Mouse (Mus musculus) liver, adult 2 months (tissue): Measurements from ENCODE around the gene Fhl3. TPM values are rescaled to one million over a fixed set of nuclear protein-coding genes. Genes with fewer than 3 reads are reported as not detected.
A peak's percentile ranks its signal among the peaks of the same experiment; 100 is the strongest.

Source experiments
- DNase-seq: peaks from one replicate; pipeline ENCODE4 v3.0.0-alpha.2; 2011; ENCODE audit warnings: low read depth, low spot score; ENCODE audit errors: extremely low read depth
- H3K27ac ChIP-seq: fragments of 200-500 bp; replicated peaks from 2 replicates; pipeline ENCODE4 v1.5.1; 2012; ENCODE audit warnings: low read depth, mild to moderate bottlenecking, control low read depth, inconsistent platforms, low read length; ENCODE audit not compliant: insufficient read depth
- H3K27me3 ChIP-seq: fragments of 200-500 bp; 2 replicates; pipeline ENCODE4 v1.6.1; 2012; ENCODE audit warnings: mild to moderate bottlenecking, moderate library complexity, low read length, inconsistent platforms; ENCODE audit not compliant: control insufficient read depth, insufficient read depth
- H3K36me3 ChIP-seq: fragments of 200-500 bp; 2 replicates; pipeline ENCODE4 v1.6.1; 2012; ENCODE audit warnings: low read length, inconsistent platforms; ENCODE audit not compliant: control insufficient read depth, insufficient read depth
- H3K4me1 ChIP-seq: fragments of 200-500 bp; 2 replicates; pipeline ENCODE4 v1.6.1; 2011; ENCODE audit warnings: low read length; ENCODE audit not compliant: control insufficient read depth, insufficient read depth
- H3K4me3 ChIP-seq: fragments of 200-500 bp; 2 replicates; pipeline ENCODE4 v1.5.1; 2011; ENCODE audit warnings: low read depth, mild to moderate bottlenecking, control low read depth, low read length, moderate library complexity; ENCODE audit not compliant: insufficient read depth
- H3K79me2 ChIP-seq: fragments of 200-500 bp; 2 replicates; pipeline ENCODE4 v1.6.1; 2012; ENCODE audit warnings: inconsistent platforms, mild to moderate bottlenecking, low read length, moderate library complexity; ENCODE audit not compliant: control insufficient read depth, insufficient read depth
- H3K9ac ChIP-seq: fragments of 200-500 bp; 2 replicates; pipeline ENCODE4 v1.6.1; 2012; ENCODE audit warnings: low read depth, mild to moderate bottlenecking, control low read depth, inconsistent platforms, low read length
- CTCF ChIP-seq: fragments of 200-500 bp; IDR thresholded peaks from 2 replicates; pipeline ENCODE4 v1.5.1; 2011; ENCODE audit warnings: low read depth, low read length, control low read depth
- POLR2A ChIP-seq: fragments of 200-500 bp; IDR thresholded peaks from 2 replicates; pipeline ENCODE4 v1.6.1; 2011; ENCODE audit warnings: low read length, control low read depth; ENCODE audit not compliant: insufficient read depth; ENCODE audit errors: extremely low read depth
- WGBS: fragments of 180-500 bp; shearing (Covaris S2); methylation state at CpG from one replicate; pipeline ENCODE4 v1.1.7; 2018; 5-methylcytosine and 5-hydroxymethylcytosine counted together
- polyA plus RNA-seq: library from polyadenylated mRNA; depleted of rRNA; stranded (reverse); fragments of >200 nt; gene quantifications from 2 replicates; pipeline ENCODE4 v1.2.3, GENCODE M21; 2012
- total RNA-seq: library from RNA; depleted of rRNA; stranded (reverse); fragments of >200 nt; gene quantifications from 2 replicates; pipeline ENCODE4 v1.2.3, GENCODE M21; 2014

Fhl3 gene
- total and polyA plus RNA-seq, 2 experiments, result 0.28 to 1.5 TPM

DNA sequence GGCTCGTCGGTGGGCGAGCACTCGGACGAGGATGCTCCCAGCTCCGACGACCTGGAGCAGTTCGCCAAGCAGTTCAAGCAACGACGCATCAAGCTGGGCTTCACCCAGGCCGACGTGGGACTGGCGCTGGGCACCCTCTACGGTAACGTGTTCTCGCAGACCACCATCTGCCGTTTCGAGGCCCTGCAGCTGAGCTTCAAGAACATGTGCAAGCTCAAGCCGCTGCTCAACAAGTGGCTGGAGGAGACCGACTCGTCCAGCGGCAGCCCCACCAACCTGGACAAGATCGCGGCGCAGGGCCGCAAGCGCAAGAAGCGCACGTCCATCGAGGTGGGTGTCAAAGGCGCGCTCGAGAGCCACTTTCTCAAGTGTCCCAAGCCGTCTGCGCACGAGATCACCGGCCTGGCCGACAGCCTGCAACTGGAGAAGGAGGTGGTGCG is 42.1 kb upstream of the Fhl3 start:
- no peak for DNase-seq
- H3K4me1 ChIP-seq, result peaks cover 3% of the 10 kb centered on the region; the same call in 1 of the 2 replicates
- H3K36me3 ChIP-seq, result no peaks in the 10 kb centered on the region
- 2% methylated on average over 39 of the region's 39 CpGs for WGBS
- no peaks in the 10 kb centered on the region for H3K79me2 ChIP-seq
- no peak for TF ChIP-seq CTCF
- no peak for TF ChIP-seq POLR2A
- H3K4me3 ChIP-seq, result no peak overlapping the region; the same call in 1 of the 2 replicates
- H3K27me3 ChIP-seq, result peaks cover 48% of the 10 kb centered on the region
- no peak overlapping the region for H3K27ac ChIP-seq
- no peak overlapping the region for H3K9ac ChIP-seq

DNA sequence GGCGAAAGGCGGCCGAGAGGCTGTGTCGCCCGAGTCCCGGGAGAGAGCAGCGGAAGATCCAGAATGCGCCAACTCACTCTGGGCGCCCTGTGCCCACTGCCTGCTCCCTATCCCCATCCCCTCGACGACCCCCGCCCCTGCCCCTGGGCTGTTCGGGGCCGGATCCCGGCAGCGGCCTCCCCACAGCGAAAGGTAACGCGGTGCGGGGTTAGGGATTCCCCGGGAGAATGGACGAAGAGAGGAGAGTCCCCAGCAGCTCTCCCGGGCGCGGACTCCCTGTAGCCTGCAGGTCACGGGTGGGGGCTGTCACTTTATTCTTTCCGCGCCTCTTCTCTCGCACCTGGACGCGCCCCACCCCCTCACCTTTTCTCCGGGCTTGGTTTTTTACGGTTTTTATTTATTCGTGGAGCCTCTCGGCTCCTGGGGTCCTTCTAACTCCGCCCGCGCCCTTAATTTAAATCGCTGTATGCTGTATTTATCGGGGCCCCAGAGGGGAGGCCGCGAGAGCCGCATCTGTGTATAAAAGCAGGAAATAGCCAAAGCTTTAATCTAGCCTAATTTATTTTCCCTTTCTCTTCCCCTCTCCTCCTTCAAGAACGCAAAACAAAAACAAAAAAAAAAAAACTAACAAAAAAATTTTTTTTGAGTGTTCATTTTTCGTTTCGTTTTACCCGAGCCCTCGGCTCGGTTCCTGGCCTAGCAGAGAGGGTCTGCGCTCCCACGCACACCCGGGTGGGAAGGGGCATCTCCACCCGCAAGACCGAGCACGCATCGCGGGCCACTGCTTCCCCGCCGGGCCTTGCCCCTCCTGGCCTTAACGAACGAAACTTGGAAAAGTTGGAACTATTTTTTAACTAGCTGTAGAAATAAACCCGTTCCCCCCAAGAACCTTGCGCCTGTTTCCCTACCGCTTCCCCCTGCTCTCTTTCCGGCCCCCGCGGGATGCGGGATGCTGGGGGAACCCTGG is 41.0 kb upstream of the Fhl3 start:
- no peak for TF ChIP-seq CTCF
- TF ChIP-seq POLR2A, result no peak
- H3K4me3 ChIP-seq, result peak overlapping the region; percentile 19; the same call in 1 of the 2 replicates
- 6% methylated on average over 68 of the region's 68 CpGs for WGBS

DNA sequence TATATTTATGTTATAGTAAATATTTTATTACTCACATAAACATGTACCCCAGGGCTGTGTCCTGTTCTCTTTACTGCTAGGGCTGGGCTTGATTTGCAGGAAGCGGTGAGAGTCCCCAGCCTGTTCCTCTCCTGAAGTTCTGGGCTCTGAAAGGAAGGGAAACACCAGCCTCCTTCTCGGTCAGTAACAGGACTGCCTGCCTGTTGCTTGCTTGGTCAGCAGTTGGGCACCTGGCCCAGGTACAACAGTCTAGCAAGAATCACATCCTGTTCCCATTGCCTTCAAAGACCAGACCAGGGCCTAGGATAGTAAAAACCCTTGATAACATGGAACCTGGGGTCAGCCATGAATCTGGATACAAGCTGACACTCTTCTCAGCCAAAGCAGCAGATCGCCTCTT is 39.9 kb upstream of the Fhl3 start:
- no peaks in the 10 kb centered on the region for H3K79me2 ChIP-seq
- H3K4me1 ChIP-seq, result peaks cover 3% of the 10 kb centered on the region; the same call in 1 of the 2 replicates
- 68% methylated on average over 3 of the region's 3 CpGs for WGBS
- H3K27me3 ChIP-seq, result peaks cover 44% of the 10 kb centered on the region
- no peak overlapping the region for H3K9ac ChIP-seq
- no peak for DNase-seq
- H3K27ac ChIP-seq, result no peak overlapping the region
- no peak overlapping the region for H3K4me3 ChIP-seq
- no peaks in the 10 kb centered on the region for H3K36me3 ChIP-seq
- TF ChIP-seq POLR2A, result no peak
- no peak for TF ChIP-seq CTCF

More for the DNA sequence above, 41.0 kb upstream of the Fhl3 start:
- no peak for DNase-seq
- H3K27ac ChIP-seq, result no peak overlapping the region
- no peaks in the 10 kb centered on the region for H3K36me3 ChIP-seq
- H3K79me2 ChIP-seq, result no peaks in the 10 kb centered on the region
- H3K9ac ChIP-seq, result no peak overlapping the region
- H3K4me1 ChIP-seq, result peaks cover 3% of the 10 kb centered on the region; the same call in 1 of the 2 replicates
- H3K27me3 ChIP-seq, result peaks cover 48% of the 10 kb centered on the region

DNA sequence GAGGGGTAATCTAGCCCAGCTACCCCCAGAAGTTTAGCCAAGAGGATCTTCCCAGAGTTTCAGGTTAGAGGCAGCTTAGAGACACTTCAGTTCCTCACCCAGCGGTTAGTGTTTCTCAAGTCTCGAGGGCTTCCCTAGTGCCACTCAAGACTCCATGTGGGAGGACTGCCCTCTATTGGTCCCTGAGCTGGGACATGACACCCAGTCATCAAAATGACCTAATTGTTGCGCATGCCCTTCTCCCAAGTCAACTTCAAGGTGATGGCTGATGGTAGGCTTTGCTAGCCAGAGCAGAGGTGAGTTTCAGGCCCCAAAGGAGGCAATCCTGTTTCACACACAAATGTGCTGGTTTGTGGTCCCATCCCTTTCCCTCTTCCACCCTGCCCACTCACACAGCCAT is 37.5 kb upstream of the Fhl3 start:
- no peak overlapping the region for H3K27ac ChIP-seq
- TF ChIP-seq CTCF (peak; percentile 26; the same call in 1 of the 2 replicates), POLR2A (no peak)
- no peak overlapping the region for H3K9ac ChIP-seq
- peaks cover 23% of the 10 kb centered on the region for H3K27me3 ChIP-seq
- 46% methylated on average over 3 of the region's 3 CpGs for WGBS
- no peaks in the 10 kb centered on the region for H3K36me3 ChIP-seq
- no peaks in the 10 kb centered on the region for H3K79me2 ChIP-seq
- no peak overlapping the region for H3K4me3 ChIP-seq
- DNase-seq, result no peak
- no peaks in the 10 kb centered on the region for H3K4me1 ChIP-seq

DNA sequence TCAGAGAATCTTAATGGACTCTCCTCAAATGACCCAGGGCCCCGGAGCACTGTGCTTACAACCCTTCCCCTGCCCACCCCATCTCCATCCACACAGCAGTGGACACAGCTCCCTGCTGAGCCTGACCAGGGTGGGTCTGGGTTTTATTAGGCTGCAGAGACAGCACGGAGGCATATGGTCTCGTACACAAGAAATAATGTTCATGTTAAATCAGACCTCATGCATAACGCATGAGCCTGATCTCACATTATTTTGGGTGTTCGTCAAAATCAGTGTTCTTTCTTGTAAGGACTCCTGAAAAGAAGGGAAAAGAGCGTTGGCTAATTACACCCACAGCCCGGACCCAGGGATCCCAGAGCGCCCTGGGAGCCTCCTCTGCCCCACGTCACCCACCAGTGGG is 36.3 kb upstream of the Fhl3 start:
- Histone ChIP-seq H3K9ac (no peak overlapping the region), H3K79me2 (no peaks in the 10 kb centered on the region), H3K27ac (no peak overlapping the region), H3K4me1 (no peaks in the 10 kb centered on the region), H3K27me3 (peaks cover 13% of the 10 kb centered on the region; the same call in 1 of the 2 replicates), H3K36me3 (no peaks in the 10 kb centered on the region), H3K4me3 (no peak overlapping the region)
- TF ChIP-seq CTCF (no peak), POLR2A (no peak)
- WGBS, result 75% methylated on average over 9 of the region's 9 CpGs
- no peak for DNase-seq
